Mouse (Mus musculus): Measurements from ENCODE around the gene Pla2g4a. TPM values are rescaled to one million over a fixed set of nuclear protein-coding genes. Genes with fewer than 3 reads are reported as not detected.
"Not testable (repeated sequence)": the region's sequence is repeated elsewhere in the genome, so short reads cannot be mapped to it uniquely, and the experiment has no call there.

Gene Pla2g4a
- polyA plus RNA-seq, 1 experiment from 2014 or later, result 2.1 TPM

DNA sequence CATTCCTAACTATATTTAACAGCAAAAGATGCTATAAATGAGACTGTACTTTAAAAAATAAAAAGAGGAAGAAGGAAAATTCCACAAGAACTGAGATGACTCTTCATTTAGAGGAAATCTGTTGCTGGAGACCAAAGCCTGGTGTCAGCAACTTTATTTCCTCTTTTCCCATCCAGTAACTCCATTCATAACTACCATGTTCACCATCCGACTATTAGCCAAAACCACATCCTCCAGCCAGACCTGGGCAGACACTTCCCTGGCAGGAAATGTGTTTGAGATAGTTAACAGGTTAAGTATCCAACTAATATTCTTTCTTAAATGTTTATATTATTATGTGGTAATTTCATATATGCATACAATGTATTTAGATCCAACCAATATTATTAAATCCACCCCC lies 20.8 kb downstream of the Pla2g4a start:
- ATAC-seq (ENCODE audit: low FRiP score), result no peak
- DNase-seq (ENCODE audit: low spot score), result no peak
- Histone ChIP-seq H3K9ac (no peak overlapping the region), H3K27me3 (ENCODE audit: control insufficient read depth, insufficient read depth, low read length) (no peaks in the 10 kb centered on the region), H3K27ac (no peak overlapping the region), H3K4me2 (replicated peaks) (no peak overlapping the region), H3K36me3 (replicated peaks; ENCODE audit: control insufficient read depth, insufficient read depth) (no peaks in the 10 kb centered on the region), H3K9me3 (ENCODE audit: control insufficient read depth, low read length) (no peaks in the 10 kb centered on the region), H3K4me1 (replicated peaks; ENCODE audit: control insufficient read depth, insufficient read depth, low read length) (no peaks in the 10 kb centered on the region), H3K4me3 (replicated peaks; ENCODE audit: low read length) (no peak overlapping the region)
- WGBS, result 92% methylated on average over 1 of the region's 1 CpGs

DNA sequence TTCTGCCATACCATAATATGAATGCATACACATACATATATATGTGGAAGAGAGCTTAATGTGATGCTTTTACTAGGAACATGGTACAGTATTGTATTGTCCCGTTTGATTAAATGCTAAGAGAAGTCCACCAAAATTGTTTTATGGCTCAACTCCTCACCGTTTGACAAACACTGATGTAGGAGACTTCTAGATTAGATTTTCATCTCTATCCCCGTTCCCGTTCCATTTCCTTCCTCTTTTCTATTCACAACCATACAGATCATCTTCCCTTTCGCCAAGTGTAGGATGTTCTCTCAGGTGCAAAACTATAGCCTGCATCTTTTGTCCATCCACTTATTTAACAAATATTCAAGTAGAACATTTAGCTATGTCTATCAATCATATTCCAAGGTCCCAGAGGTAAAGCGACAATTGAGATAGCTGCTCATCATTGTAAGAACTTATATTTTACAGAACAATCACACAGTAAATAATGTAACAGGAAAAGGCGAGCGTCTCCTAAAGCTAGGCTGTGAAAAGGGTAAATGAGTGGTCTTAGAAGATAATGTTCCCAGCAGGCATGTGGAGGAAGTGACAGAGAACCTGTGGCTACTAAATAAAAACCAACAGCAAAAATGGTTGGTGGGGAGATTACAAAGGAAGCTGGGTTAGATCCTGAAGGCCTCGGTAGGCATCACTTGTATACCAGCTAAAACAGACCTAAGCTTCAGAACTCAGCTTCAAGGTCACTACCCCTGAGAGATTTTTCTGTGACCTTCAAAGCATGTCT lies 21.6 kb downstream of the Pla2g4a start:
- Histone ChIP-seq H3K9me3 (ENCODE audit: control insufficient read depth, low read length) (no peaks in the 10 kb centered on the region), H3K4me3 (replicated peaks; ENCODE audit: low read length) (no peak overlapping the region), H3K4me1 (replicated peaks; ENCODE audit: control insufficient read depth, insufficient read depth, low read length) (no peaks in the 10 kb centered on the region), H3K36me3 (replicated peaks; ENCODE audit: control insufficient read depth, insufficient read depth) (no peaks in the 10 kb centered on the region), H3K4me2 (replicated peaks) (no peak overlapping the region), H3K9ac (no peak overlapping the region), H3K27ac (no peak overlapping the region), H3K27me3 (ENCODE audit: control insufficient read depth, insufficient read depth, low read length) (no peaks in the 10 kb centered on the region)
- WGBS, result 93% methylated on average over 9 of the region's 9 CpGs
- no peak for ATAC-seq (ENCODE audit: low FRiP score)
- DNase-seq (ENCODE audit: low spot score), result no peak

DNA sequence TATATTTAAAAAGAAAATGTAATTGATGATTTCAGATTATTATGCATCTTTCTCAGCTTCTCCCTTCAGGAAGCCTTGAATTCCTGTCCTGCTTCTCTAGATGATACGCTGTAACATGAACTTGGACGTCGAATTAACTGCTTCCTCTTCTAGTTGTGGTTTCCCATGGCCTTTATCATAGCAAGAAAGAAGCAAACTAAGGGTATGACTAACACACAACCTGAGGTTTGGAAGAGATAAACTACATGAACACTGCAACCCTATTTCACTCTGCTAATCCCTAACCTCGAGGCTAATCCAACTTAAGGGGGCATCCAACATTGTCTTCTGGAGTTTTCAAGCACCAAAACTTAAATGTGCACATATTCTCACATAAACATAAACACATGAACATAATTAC lies 23.3 kb downstream of the Pla2g4a start:
- 88% methylated on average over 4 of the region's 4 CpGs for WGBS
- Histone ChIP-seq H3K4me2 (replicated peaks) (no peak overlapping the region), H3K9me3 (ENCODE audit: control insufficient read depth, low read length) (no peaks in the 10 kb centered on the region), H3K4me3 (replicated peaks; ENCODE audit: low read length) (no peak overlapping the region), H3K4me1 (replicated peaks; ENCODE audit: control insufficient read depth, insufficient read depth, low read length) (no peaks in the 10 kb centered on the region), H3K27ac (no peak overlapping the region), H3K9ac (no peak overlapping the region), H3K27me3 (ENCODE audit: control insufficient read depth, insufficient read depth, low read length) (no peaks in the 10 kb centered on the region), H3K36me3 (replicated peaks; ENCODE audit: control insufficient read depth, insufficient read depth) (no peaks in the 10 kb centered on the region)
- no peak for DNase-seq (ENCODE audit: low spot score)
- ATAC-seq (ENCODE audit: low FRiP score), result no peak

DNA sequence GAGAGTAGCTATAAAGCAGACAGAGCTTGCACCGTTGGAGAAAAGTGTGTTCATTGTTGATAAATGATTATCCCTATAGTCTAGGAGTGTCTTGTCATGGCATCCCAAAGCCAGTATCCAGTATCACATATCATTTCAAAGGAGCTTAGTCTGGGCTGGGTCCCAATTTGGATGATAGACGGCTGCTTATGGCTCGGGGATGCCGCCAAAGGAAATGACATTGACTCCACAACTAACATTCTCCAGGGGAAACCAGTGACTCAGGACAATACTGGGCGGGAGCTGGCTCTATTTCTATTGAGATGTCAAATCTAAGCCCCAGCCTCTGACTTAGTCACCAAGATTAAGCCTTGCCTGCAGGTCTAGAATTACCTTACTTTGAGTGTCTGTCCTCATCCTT lies 31.9 kb downstream of the Pla2g4a start:
- no peak for DNase-seq (ENCODE audit: low spot score)
- Histone ChIP-seq H3K4me1 (replicated peaks; ENCODE audit: control insufficient read depth, insufficient read depth, low read length) (no peaks in the 10 kb centered on the region), H3K4me3 (replicated peaks; ENCODE audit: low read length) (no peak overlapping the region), H3K36me3 (replicated peaks; ENCODE audit: control insufficient read depth, insufficient read depth) (no peaks in the 10 kb centered on the region), H3K27ac (no peak overlapping the region), H3K9me3 (ENCODE audit: control insufficient read depth, low read length) (no peaks in the 10 kb centered on the region), H3K9ac (no peak overlapping the region), H3K4me2 (replicated peaks) (no peak overlapping the region), H3K27me3 (ENCODE audit: control insufficient read depth, insufficient read depth, low read length) (no peaks in the 10 kb centered on the region)
- WGBS, result 73% methylated on average over 5 of the region's 5 CpGs
- ATAC-seq (ENCODE audit: low FRiP score), result no peak

DNA sequence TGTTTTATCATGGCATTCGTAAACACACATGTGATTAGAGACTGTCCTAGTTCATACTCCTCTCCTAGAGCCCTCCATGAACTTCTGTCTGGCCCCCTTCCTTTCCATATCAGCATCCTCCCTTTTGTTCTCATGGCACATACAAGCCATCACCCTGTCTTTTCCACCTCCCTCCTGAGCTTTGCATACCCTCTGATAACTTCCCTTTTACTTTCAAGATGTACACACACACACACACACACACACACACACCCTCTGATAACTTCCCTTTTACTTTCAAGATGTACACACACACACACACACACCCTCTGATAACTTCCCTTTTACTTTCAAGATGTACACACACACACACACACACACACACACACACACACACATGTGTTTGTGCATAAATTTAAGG lies 37.4 kb downstream of the Pla2g4a start:
- 96% methylated on average over 1 of the region's 1 CpGs for WGBS
- ATAC-seq (ENCODE audit: low FRiP score), result not testable (repeated sequence)

DNA sequence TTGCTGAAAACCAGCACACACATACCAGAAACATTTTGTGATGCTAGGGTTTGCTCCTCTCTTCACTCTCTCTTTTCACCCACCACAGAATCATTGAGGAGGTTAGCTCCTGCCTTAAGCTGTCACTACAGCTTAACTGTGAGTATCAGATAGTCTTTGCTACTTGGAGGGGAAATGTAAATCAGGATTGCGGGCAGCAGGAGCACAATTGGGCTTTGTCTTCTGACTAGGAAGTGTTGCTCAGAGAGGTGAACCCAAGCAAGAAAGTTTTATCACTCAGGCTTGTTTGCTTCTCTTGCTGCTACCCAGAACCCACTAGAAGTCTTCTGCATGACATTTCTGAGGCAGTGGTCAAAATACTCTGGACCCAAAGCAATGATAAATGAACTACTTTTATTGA lies 38.9 kb downstream of the Pla2g4a start:
- no peaks in the 10 kb centered on the region for H3K9me3 ChIP-seq (ENCODE audit: control insufficient read depth, low read length)
- 34% methylated on average over 1 of the region's 1 CpGs for WGBS
- no peak for ATAC-seq (ENCODE audit: low FRiP score)
- no peak overlapping the region for H3K4me2 ChIP-seq (replicated peaks)
- no peak overlapping the region for H3K4me3 ChIP-seq (replicated peaks; ENCODE audit: low read length)
- no peak overlapping the region for H3K27ac ChIP-seq
- no peaks in the 10 kb centered on the region for H3K27me3 ChIP-seq (ENCODE audit: control insufficient read depth, insufficient read depth, low read length)
- H3K36me3 ChIP-seq (replicated peaks; ENCODE audit: control insufficient read depth, insufficient read depth), result no peaks in the 10 kb centered on the region
- H3K4me1 ChIP-seq (replicated peaks; ENCODE audit: control insufficient read depth, insufficient read depth, low read length), result no peaks in the 10 kb centered on the region
- H3K9ac ChIP-seq, result no peak overlapping the region
- no peak for DNase-seq (ENCODE audit: low spot score)

More for the DNA sequence above, 37.4 kb downstream of the Pla2g4a start:
- not testable (repeated sequence) for H3K4me1 ChIP-seq (replicated peaks; ENCODE audit: control insufficient read depth, insufficient read depth, low read length); H3K9me3 ChIP-seq (ENCODE audit: control insufficient read depth, low read length); DNase-seq (ENCODE audit: low spot score); H3K27ac ChIP-seq; H3K4me3 ChIP-seq (replicated peaks; ENCODE audit: low read length); H3K4me2 ChIP-seq (replicated peaks); H3K9ac ChIP-seq; H3K36me3 ChIP-seq (replicated peaks; ENCODE audit: control insufficient read depth, insufficient read depth); H3K27me3 ChIP-seq (ENCODE audit: control insufficient read depth, insufficient read depth, low read length)

DNA sequence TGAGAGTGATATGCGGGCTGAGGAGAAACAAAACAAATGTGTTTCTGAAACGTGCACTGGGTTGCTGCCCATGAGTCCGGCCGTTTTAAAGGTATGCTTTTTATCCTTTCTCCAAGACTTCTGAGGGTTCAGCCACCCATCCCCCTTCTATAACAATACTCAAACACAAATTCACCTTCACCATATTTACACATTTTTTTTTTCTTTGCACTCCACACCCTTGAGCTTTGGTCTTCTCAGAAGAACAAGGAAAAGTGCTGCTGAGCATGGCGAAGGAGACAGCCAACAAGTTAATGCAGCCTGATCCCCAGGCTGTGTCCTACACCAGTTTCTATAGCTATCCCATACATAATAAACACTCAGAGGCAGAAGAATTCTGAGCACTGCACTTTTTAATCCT lies 39.8 kb downstream of the Pla2g4a start:
- Histone ChIP-seq H3K36me3 (replicated peaks; ENCODE audit: control insufficient read depth, insufficient read depth) (no peaks in the 10 kb centered on the region), H3K4me3 (replicated peaks; ENCODE audit: low read length) (no peak overlapping the region), H3K27me3 (ENCODE audit: control insufficient read depth, insufficient read depth, low read length) (no peaks in the 10 kb centered on the region), H3K27ac (no peak overlapping the region), H3K9me3 (ENCODE audit: control insufficient read depth, low read length) (no peaks in the 10 kb centered on the region), H3K4me1 (replicated peaks; ENCODE audit: control insufficient read depth, insufficient read depth, low read length) (no peaks in the 10 kb centered on the region), H3K9ac (no peak overlapping the region), H3K4me2 (replicated peaks) (no peak overlapping the region)
- DNase-seq (ENCODE audit: low spot score) (no peak), ATAC-seq (ENCODE audit: low FRiP score) (no peak)
- WGBS, result 91% methylated on average over 5 of the region's 5 CpGs

DNA sequence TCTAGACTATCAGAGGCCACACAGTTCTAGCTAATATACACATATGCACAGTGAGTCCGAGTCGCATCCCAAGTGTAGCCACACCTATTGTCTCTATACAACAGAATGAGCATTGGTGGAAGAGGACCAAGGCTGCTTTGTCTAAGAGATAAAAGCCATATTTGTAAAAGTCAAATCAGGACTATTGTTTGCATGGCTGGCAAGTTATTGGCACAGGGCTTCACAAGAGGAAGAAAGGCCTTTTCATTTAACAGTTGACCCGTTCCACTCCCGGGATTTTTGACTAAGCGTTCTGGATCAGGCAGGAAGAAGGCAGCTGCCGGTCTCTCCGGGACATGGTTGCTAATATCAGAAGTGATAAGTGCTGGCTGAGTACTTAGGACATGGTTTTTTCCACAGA lies 41.8 kb downstream of the Pla2g4a start:
- Histone ChIP-seq H3K27me3 (ENCODE audit: control insufficient read depth, insufficient read depth, low read length) (no peaks in the 10 kb centered on the region), H3K4me2 (replicated peaks) (no peak overlapping the region), H3K9me3 (ENCODE audit: control insufficient read depth, low read length) (no peaks in the 10 kb centered on the region), H3K4me3 (replicated peaks; ENCODE audit: low read length) (no peak overlapping the region), H3K36me3 (replicated peaks; ENCODE audit: control insufficient read depth, insufficient read depth) (no peaks in the 10 kb centered on the region), H3K27ac (no peak overlapping the region), H3K4me1 (replicated peaks; ENCODE audit: control insufficient read depth, insufficient read depth, low read length) (no peaks in the 10 kb centered on the region), H3K9ac (no peak overlapping the region)
- ATAC-seq (ENCODE audit: low FRiP score) (no peak), DNase-seq (ENCODE audit: low spot score) (no peak)
- 65% methylated on average over 7 of the region's 7 CpGs for WGBS

DNA sequence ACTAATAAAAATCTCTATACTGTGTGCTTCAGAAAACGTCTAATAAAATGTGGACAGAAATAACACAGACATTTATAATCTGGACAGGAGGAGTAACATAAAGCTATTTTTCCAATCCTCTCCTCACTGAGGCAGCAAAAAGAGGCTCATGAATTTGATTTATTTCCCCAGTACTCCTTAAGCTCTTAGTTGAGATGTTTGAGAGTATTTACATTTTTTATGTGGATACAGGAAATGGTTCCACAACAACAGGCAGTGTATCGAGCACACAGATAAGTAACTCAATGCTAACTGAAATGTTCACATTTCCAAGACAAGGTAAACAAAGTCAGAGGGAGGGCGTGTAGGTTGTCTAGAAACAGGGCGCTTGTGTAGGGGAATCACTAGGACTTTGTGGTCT lies 48.1 kb downstream of the Pla2g4a start:
- no peaks in the 10 kb centered on the region for H3K9me3 ChIP-seq (ENCODE audit: control insufficient read depth, low read length)
- no peak overlapping the region for H3K27ac ChIP-seq
- no peak for DNase-seq (ENCODE audit: low spot score)
- no peaks in the 10 kb centered on the region for H3K27me3 ChIP-seq (ENCODE audit: control insufficient read depth, insufficient read depth, low read length)
- H3K36me3 ChIP-seq (replicated peaks; ENCODE audit: control insufficient read depth, insufficient read depth), result no peaks in the 10 kb centered on the region
- H3K9ac ChIP-seq, result no peak overlapping the region
- no peak overlapping the region for H3K4me3 ChIP-seq (replicated peaks; ENCODE audit: low read length)
- no peak overlapping the region for H3K4me2 ChIP-seq (replicated peaks)
- no peak for ATAC-seq (ENCODE audit: low FRiP score)
- WGBS, result 84% methylated on average over 4 of the region's 4 CpGs
- H3K4me1 ChIP-seq (replicated peaks; ENCODE audit: control insufficient read depth, insufficient read depth, low read length), result no peaks in the 10 kb centered on the region

DNA sequence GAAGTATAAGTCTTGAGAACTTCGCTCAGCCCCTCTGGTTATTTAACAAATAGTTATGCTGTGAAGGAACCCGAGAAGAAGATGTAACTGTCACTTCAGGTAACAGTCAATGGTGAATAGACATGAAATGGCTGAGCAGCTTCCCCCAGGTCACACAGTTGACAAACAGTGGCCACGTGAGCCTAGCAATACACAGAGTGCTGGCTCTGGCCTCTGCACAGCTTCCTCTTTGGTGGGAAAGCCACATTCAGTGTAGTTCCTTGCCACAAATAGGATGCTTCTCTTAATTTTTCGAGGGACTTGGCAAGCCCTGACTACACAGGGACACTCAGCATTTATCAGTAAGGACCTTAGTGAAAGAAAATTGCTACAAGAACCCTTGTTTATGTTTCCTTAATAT lies 50.0 kb downstream of the Pla2g4a start:
- Histone ChIP-seq H3K36me3 (replicated peaks; ENCODE audit: control insufficient read depth, insufficient read depth) (no peaks in the 10 kb centered on the region), H3K4me2 (replicated peaks) (no peak overlapping the region), H3K9me3 (ENCODE audit: control insufficient read depth, low read length) (no peaks in the 10 kb centered on the region), H3K27me3 (ENCODE audit: control insufficient read depth, insufficient read depth, low read length) (no peaks in the 10 kb centered on the region), H3K4me3 (replicated peaks; ENCODE audit: low read length) (no peak overlapping the region), H3K9ac (no peak overlapping the region), H3K27ac (no peak overlapping the region), H3K4me1 (replicated peaks; ENCODE audit: control insufficient read depth, insufficient read depth, low read length) (no peaks in the 10 kb centered on the region)
- DNase-seq (ENCODE audit: low spot score) (no peak), ATAC-seq (ENCODE audit: low FRiP score) (no peak)
- 78% methylated on average over 4 of the region's 4 CpGs for WGBS
